Mouse (Mus musculus): ENCODE results near the gene Bud23. TPM values are rescaled to one million over a fixed set of nuclear protein-coding genes. Genes with fewer than 3 reads are reported as not detected.
A peak's percentile ranks its signal among the peaks of the same experiment; 100 is the strongest.

Gene Bud23
- polyA plus RNA-seq, 1 experiment from 2014 or later, result 126 TPM

DNA sequence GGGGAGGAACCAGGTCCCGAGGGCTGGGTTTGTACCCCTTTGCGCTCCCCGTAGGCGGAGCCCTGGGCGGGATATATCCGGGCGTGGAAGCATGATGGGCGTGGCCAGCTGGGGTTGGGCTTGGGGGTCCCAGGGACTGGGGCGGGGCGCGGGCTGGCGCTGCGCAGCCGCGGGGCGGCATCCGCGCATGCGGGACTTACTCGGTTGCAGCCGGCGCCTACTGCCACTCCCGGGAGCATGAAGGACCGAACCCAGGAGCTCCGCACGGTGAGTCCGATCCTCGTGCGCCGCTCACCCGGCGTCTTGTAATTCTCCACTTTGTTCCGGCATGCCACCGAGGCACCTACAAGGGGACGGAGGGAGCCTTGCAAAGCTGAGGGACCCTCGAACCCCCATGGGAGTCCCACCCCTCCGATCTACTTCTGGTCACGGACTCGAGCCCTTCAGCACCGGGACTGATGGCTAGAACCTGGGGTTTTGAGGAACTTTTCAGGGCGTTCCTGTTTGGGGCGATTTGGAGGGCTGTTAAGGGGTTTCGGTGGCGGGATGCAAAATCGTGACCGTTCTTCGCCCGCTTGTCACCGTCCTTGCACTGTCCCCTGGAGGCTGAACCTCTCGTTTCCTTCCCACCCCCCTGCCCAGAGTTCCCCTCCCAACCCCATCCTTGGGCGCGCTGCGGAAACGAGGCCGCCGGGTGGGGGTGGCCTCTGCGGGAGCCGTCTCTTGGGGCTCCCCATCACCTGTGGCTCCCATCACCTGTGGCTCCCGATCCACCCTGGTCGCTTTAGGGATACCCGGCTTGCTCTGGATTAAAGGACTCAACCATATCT is 41.2 kb downstream of the Bud23 start, which contains the start of gene Stx1a:
Gene Stx1a (plus strand): TSS at position 139 of the 830 bp plus-strand sequence.
- Histone ChIP-seq H3K27me3 (ENCODE audit: control insufficient read depth, insufficient read depth, low read length) (no peaks in the 10 kb centered on the region), H3K4me3 (ENCODE audit: low read depth, low read length) (peak within 1 kb of the TSS; percentile 51), H3K9me3 (ENCODE audit: control insufficient read depth, low read length) (no peaks in the 10 kb centered on the region), H3K4me1 (ENCODE audit: control insufficient read depth, insufficient read depth, low read length) (0 out of 2 replicates have a peak, but pooled peaks cover 5% of the 10 kb centered on the region), H3K27ac (ENCODE audit: low read depth, low read length) (no peak within 1 kb of the TSS), H3K36me3 (ENCODE audit: control insufficient read depth, insufficient read depth, low read length) (no peaks in the 10 kb centered on the region), H3K9ac (ENCODE audit: low read length) (peak within 1 kb of the TSS; percentile 59), H3K4me2 (ENCODE audit: low read depth) (peak within 1 kb of the TSS; percentile 56)
- DNase-seq (ENCODE audit: low spot score) (peak; percentile 93), ATAC-seq (ENCODE audit: insufficient read depth, low FRiP score, low TSS enrichment) (peak; percentile 92)
- under 1% methylated on average over 61 of the region's 61 CpGs for WGBS

DNA sequence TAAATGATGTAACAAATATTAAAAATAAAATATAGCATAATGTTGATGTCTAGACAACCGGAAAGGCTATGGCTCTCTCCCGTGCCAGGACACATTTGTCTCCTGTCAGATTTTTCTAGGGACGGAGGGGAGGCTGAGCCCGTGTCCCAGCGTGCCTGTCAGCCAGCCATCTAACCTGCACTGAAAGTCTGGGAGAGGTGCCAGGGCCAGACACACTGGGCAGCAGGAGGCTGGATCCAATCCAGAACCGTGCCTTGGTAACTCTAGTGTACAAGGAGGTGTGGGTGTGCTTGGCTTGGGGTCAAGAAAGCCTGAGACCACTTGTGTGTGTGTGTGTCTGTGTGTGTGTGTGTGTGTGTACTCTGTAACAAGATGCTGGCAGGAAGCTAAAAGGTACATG is 42.9 kb downstream of the Bud23 start:
- WGBS, result 83% methylated on average over 6 of the region's 6 CpGs

DNA sequence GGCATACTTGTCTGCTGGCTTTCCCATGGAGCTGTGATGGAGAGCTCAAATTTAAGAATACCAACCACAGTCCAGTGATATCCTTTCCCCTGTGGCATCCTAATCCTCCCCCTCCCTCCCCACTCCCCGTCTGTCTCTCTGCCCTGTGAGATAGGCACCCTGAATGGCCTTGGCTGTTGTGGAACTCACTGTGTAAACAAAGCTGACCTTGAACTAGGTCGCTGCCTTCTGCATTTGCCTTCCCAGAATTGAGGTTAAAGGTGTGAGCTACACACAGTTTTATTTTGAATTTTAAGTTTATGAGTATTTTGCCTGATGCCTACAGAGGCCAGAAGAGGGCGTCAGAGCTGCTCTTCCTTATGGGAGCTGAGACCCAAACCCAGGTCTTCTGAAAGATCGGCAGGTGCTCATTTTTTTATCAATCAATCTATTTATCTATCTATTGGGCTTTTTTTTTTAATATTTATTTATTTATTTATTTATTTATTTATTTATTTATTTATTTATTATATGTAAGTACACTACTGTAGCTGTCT is 48.5 kb downstream of the Bud23 start:
- H3K36me3 ChIP-seq (ENCODE audit: control insufficient read depth, insufficient read depth, low read length), result no peaks in the 10 kb centered on the region
- 56% methylated on average over 4 of the region's 4 CpGs for WGBS
- H3K4me1 ChIP-seq (ENCODE audit: control insufficient read depth, insufficient read depth, low read length), result peaks cover 7% of the 10 kb centered on the region
- no peak for ATAC-seq (ENCODE audit: insufficient read depth, low FRiP score, low TSS enrichment)
- H3K4me2 ChIP-seq (ENCODE audit: low read depth), result no peak overlapping the region
- no peaks in the 10 kb centered on the region for H3K27me3 ChIP-seq (ENCODE audit: control insufficient read depth, insufficient read depth, low read length)
- H3K9ac ChIP-seq (ENCODE audit: low read length), result no peak overlapping the region
- H3K9me3 ChIP-seq (ENCODE audit: control insufficient read depth, low read length), result no peaks in the 10 kb centered on the region
- no peak for DNase-seq (ENCODE audit: low spot score)
- no peak overlapping the region for H3K27ac ChIP-seq (ENCODE audit: low read depth, low read length)
- no peak overlapping the region for H3K4me3 ChIP-seq (ENCODE audit: low read depth, low read length)

More for the DNA sequence above, 42.9 kb downstream of the Bud23 start:
- Histone ChIP-seq H3K27me3 (ENCODE audit: control insufficient read depth, insufficient read depth, low read length) (no peaks in the 10 kb centered on the region), H3K4me1 (ENCODE audit: control insufficient read depth, insufficient read depth, low read length) (0 out of 2 replicates have a peak, but pooled peaks cover 5% of the 10 kb centered on the region), H3K27ac (ENCODE audit: low read depth, low read length) (no peak overlapping the region), H3K36me3 (ENCODE audit: control insufficient read depth, insufficient read depth, low read length) (no peaks in the 10 kb centered on the region), H3K4me2 (ENCODE audit: low read depth) (no peak overlapping the region), H3K9ac (ENCODE audit: low read length) (no peak overlapping the region), H3K9me3 (ENCODE audit: control insufficient read depth, low read length) (no peaks in the 10 kb centered on the region), H3K4me3 (ENCODE audit: low read depth, low read length) (no peak overlapping the region)
- ATAC-seq (ENCODE audit: insufficient read depth, low FRiP score, low TSS enrichment) (no peak), DNase-seq (ENCODE audit: low spot score) (no peak)

- H3K4me3 ChIP-seq (ENCODE audit: low read depth, low read length), result no peak overlapping the region
- no peaks in the 10 kb centered on the region for H3K36me3 ChIP-seq (ENCODE audit: control insufficient read depth, insufficient read depth, low read length)
- no peaks in the 10 kb centered on the region for H3K9me3 ChIP-seq (ENCODE audit: control insufficient read depth, low read length)
- ATAC-seq (ENCODE audit: insufficient read depth, low FRiP score, low TSS enrichment), result peak; percentile 43; the same call in 1 of the 2 replicates
- H3K27ac ChIP-seq (ENCODE audit: low read depth, low read length), result no peak overlapping the region
- H3K9ac ChIP-seq (ENCODE audit: low read length), result no peak overlapping the region
- H3K4me1 ChIP-seq (ENCODE audit: control insufficient read depth, insufficient read depth, low read length), result peaks cover 11% of the 10 kb centered on the region
- H3K4me2 ChIP-seq (ENCODE audit: low read depth), result no peak overlapping the region
- 13% methylated on average over 7 of the region's 7 CpGs for WGBS
- H3K27me3 ChIP-seq (ENCODE audit: control insufficient read depth, insufficient read depth, low read length), result no peaks in the 10 kb centered on the region
- peak; percentile 82 for DNase-seq (ENCODE audit: low spot score)
Observed at GRCm38 (mm10) chr5:135015497-135015896, 49.3 kb downstream of the Bud23 start.

DNA sequence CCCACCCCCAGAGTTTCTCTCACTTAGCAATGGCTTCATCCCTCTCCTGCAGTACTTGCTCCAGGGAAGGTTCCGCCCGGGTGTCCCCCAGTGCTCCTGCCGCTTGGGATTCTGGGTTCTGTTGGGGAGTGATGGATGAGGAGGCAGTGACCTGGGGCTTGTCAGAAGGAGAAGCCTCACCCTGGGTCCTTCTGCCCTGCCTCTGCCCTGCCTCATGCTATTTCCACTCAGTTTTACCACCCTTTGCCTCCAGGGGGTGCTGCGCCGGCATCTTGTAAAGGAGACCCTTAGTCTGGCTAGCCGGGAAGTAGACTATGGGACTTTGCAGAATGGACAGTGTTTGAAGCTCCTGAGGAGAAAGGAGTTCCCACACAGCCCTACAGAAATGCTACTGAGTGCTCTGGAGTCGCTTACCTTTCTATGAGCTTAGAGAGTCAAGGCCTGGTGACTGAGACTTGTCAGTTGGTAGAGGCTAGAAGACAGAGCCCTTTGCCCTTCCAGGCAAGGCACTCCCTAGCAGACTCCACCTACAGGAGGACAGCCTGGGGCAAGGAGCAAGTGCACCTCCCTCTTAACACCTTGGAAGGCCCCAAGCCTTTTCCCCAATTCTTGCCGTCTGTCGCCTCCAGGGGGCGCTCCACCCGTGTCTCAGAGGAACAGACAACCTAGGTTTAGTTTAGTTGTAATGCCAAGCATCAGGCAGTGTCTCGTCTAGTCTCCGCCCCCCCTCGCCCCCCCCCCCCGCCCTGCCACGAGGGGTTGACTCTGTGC is 51.9 kb downstream of the Bud23 start:
- ATAC-seq (ENCODE audit: insufficient read depth, low FRiP score, low TSS enrichment), result no peak
- no peaks in the 10 kb centered on the region for H3K36me3 ChIP-seq (ENCODE audit: control insufficient read depth, insufficient read depth, low read length)
- peak; percentile 86 for DNase-seq (ENCODE audit: low spot score)
- no peaks in the 10 kb centered on the region for H3K27me3 ChIP-seq (ENCODE audit: control insufficient read depth, insufficient read depth, low read length)
- peaks cover 15% of the 10 kb centered on the region for H3K4me1 ChIP-seq (ENCODE audit: control insufficient read depth, insufficient read depth, low read length)
- H3K9ac ChIP-seq (ENCODE audit: low read length), result peak overlapping the region; percentile 29; the same call in 1 of the 2 replicates
- H3K4me2 ChIP-seq (ENCODE audit: low read depth), result peak overlapping the region; percentile 35
- peak overlapping the region; percentile 13; the same call in 1 of the 2 replicates for H3K4me3 ChIP-seq (ENCODE audit: low read depth, low read length)
- H3K27ac ChIP-seq (ENCODE audit: low read depth, low read length), result no peak overlapping the region
- H3K9me3 ChIP-seq (ENCODE audit: control insufficient read depth, low read length), result no peaks in the 10 kb centered on the region
- 5% methylated on average over 14 of the region's 16 CpGs for WGBS

DNA sequence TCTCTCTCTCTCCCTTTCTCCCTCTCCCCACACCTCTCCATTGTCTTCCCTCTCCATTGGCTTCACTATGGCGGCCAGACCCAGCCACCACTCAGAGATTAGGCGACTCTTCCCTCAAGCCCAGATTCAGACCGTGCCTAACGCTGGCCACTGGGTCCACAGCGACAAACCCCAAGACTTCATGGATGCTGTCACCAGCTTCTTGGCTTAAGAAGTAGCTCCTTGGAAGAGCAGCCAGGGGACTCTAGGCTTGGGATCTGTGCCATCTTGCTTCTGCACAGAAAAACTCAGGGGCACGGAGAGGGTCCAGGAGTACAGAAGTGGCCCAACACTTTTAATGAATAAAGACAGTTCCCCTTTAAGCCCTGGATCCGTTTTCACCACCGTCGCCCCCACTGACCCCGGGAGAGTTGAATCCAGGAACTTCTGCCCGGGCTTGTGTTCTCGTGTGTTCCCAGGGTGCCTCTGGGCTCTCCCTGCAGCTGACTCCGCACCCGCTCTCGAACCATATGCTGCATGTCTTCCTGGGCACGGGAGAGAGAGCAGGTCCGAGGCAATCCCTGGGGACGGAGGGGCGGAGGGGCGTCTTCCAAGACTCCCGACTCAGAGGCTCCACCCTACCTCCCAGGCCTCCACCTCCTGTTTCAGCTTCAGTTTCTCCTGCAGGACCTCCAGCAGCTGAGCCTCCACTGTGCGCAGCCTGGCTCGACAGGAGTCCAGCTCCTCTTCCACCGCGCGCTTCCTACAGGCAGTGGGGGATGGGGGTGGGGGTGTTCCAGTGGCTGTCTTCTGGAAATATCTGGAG is 52.7 kb downstream of the Bud23 start:
- H3K27me3 ChIP-seq (ENCODE audit: control insufficient read depth, insufficient read depth, low read length), result no peaks in the 10 kb centered on the region
- peak overlapping the region; percentile 29; the same call in 1 of the 2 replicates for H3K9ac ChIP-seq (ENCODE audit: low read length)
- ATAC-seq (ENCODE audit: insufficient read depth, low FRiP score, low TSS enrichment) (no peak), DNase-seq (ENCODE audit: low spot score) (peak; percentile 40)
- no peaks in the 10 kb centered on the region for H3K36me3 ChIP-seq (ENCODE audit: control insufficient read depth, insufficient read depth, low read length)
- peak overlapping the region; percentile 13 for H3K4me3 ChIP-seq (ENCODE audit: low read depth, low read length)
- WGBS, result 20% methylated on average over 26 of the region's 26 CpGs
- no peaks in the 10 kb centered on the region for H3K9me3 ChIP-seq (ENCODE audit: control insufficient read depth, low read length)
- peak overlapping the region; percentile 35 for H3K4me2 ChIP-seq (ENCODE audit: low read depth)
- H3K4me1 ChIP-seq (ENCODE audit: control insufficient read depth, insufficient read depth, low read length), result peaks cover 15% of the 10 kb centered on the region
- H3K27ac ChIP-seq (ENCODE audit: low read depth, low read length), result no peak overlapping the region

- WGBS, result 89% methylated on average over 25 of the region's 25 CpGs
- no peak overlapping the region for H3K27ac ChIP-seq (ENCODE audit: low read depth, low read length)
- no peak overlapping the region; the same call in 1 of the 2 replicates for H3K4me3 ChIP-seq (ENCODE audit: low read depth, low read length)
- peaks cover 15% of the 10 kb centered on the region for H3K4me1 ChIP-seq (ENCODE audit: control insufficient read depth, insufficient read depth, low read length)
- no peaks in the 10 kb centered on the region for H3K36me3 ChIP-seq (ENCODE audit: control insufficient read depth, insufficient read depth, low read length)
- no peaks in the 10 kb centered on the region for H3K27me3 ChIP-seq (ENCODE audit: control insufficient read depth, insufficient read depth, low read length)
- 0 out of 2 replicates have a peak overlapping the region, but pooled peaks have one; percentile 14 for H3K9ac ChIP-seq (ENCODE audit: low read length)
- peak overlapping the region; percentile 86; the same call in 1 of the 2 replicates for H3K4me2 ChIP-seq (ENCODE audit: low read depth)
- no peak for DNase-seq (ENCODE audit: low spot score)
- H3K9me3 ChIP-seq (ENCODE audit: control insufficient read depth, low read length), result no peaks in the 10 kb centered on the region
- no peak for ATAC-seq (ENCODE audit: insufficient read depth, low FRiP score, low TSS enrichment)
Observed at GRCm38 (mm10) chr5:135010841-135011743, 53.7 kb downstream of the Bud23 start.

Data from neural tube, embryonic 11.5 days (tissue).